Mouse (Mus musculus) ES-Bruce4 (cell line): ENCODE measurements around the gene Igbp1.

Source experiments
- CTCF ChIP-seq: IDR thresholded peaks from one replicate; pipeline ENCODE4 v1.8.1; 2011; ENCODE audit warnings: low read depth, low read length
- EP300 ChIP-seq: IDR thresholded peaks from 2 replicates; pipeline ENCODE4 v1.6.1; 2011; ENCODE audit warnings: low read depth, low read length; ENCODE audit not compliant: insufficient read depth
- POLR2A ChIP-seq: IDR thresholded peaks from one replicate; pipeline ENCODE4 v1.8.1; 2011; ENCODE audit warnings: low read length; ENCODE audit not compliant: insufficient read depth

GRCm38 (mm10) chrX:100517626-100518025 lies 23.5 kb downstream of the Igbp1 start:
- TF ChIP-seq CTCF (no peak), POLR2A (no peak), EP300 (no peak)
